Mouse (Mus musculus) spleen, postnatal 14 days (tissue): ENCODE data around the gene Slc7a10.
"Not testable (repeated sequence)": the region's sequence is repeated elsewhere in the genome, so short reads cannot be mapped to it uniquely, and the experiment has no call there.

Source experiments
- DNase-seq, 2 experiments: peaks; one replicate each; pipeline ENCODE4 v3.0.0; 2021 to 2022; ENCODE audit warnings: low spot score in 2 of 2

Gene Slc7a10

GRCm38 (mm10) chr7:35237935-35238334 lies 51.8 kb downstream of the Slc7a10 start:
- DNase-seq: not testable (repeated sequence)
